Mouse (Mus musculus): ENCODE data around the gene 4933415F23Rik. TPM values are rescaled to one million over a fixed set of nuclear protein-coding genes. Genes with fewer than 3 reads are reported as not detected.
"Not testable (repeated sequence)": the region's sequence is repeated elsewhere in the genome, so short reads cannot be mapped to it uniquely, and the experiment has no call there.

4933415F23Rik gene
- not detected in 2 replicates for polyA plus RNA-seq (2015; fragmentation: Nextera tagmentation; extraction: Ambion mirVana)

DNA sequence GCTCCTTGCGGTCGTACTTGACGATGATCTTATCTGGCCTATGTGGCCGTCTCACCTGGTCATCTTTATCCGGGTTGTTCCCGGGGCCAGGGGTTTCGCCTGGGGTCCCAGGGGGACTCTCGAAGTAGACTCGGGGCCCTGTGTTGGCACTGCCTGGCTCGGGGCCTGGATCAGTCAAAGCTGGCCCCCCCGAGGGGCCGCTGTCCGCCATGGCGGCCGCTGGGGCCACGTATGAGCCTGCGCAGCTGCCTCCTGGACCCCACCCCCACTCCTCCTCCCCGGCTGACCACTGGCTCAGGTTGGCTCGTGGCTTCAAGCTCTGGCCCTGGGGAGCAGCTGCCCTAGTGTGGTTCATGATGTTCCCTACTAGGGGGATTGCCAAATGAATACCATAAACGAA is at the start of gene 4933415F23Rik:
Gene 4933415F23Rik (minus strand): TSS at position 233 of the 400 bp plus-strand sequence.
- H3K36me3 ChIP-seq (replicated peaks; ENCODE audit: insufficient read depth, low read length), result no peaks in the 10 kb centered on the region
- no peak for DNase-seq
- H3K9ac ChIP-seq (replicated peaks), result no peak within 1 kb of the TSS
- ATAC-seq, result no peak
- no peaks in the 10 kb centered on the region for H3K27me3 ChIP-seq (ENCODE audit: insufficient read depth, low read length)
- H3K4me3 ChIP-seq (ENCODE audit: low read depth, low read length), result no peak within 1 kb of the TSS
- no peaks in the 10 kb centered on the region for H3K9me3 ChIP-seq (ENCODE audit: low read length)
- H3K4me1 ChIP-seq (ENCODE audit: insufficient read depth), result no peaks in the 10 kb centered on the region
- H3K27ac ChIP-seq (ENCODE audit: low read depth), result no peak within 1 kb of the TSS
- no peak within 1 kb of the TSS for H3K4me2 ChIP-seq (ENCODE audit: low read depth, low read length)
- no peak for TF ChIP-seq EP300 (IDR thresholded peaks at IDR 0.05; ENCODE audit: low read depth)
- TF ChIP-seq CTCF (IDR thresholded peaks at IDR 0.05; ENCODE audit: low read depth), result no peak
- WGBS (ENCODE audit: insufficient replicate concordance), result 88% methylated on average over 20 of the region's 20 CpGs

DNA sequence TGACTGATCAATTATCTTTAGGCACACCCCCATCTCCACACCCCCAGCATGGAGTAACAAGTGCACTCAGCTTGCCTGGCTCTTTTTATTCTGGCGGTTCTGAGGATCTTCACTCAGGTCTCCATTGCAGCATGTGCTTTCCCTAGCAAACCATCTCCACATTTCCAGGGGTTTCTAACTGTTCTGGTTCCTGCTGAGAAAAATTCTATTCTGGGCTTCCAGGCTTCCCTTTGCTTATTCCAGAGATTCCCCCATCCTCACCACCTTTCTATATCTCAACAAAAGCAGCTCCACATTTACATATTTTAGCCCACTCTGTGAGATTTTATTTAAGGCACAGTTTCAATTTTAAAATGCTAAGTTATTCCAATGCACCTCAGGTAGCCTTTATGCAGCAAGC is 49.7 kb upstream of the 4933415F23Rik start:
- Histone ChIP-seq H3K4me2 (ENCODE audit: low read depth, low read length) (no peak overlapping the region), H3K4me3 (ENCODE audit: low read depth, low read length) (no peak overlapping the region), H3K27ac (ENCODE audit: low read depth) (no peak overlapping the region), H3K9ac (replicated peaks) (no peak overlapping the region), H3K9me3 (ENCODE audit: low read length) (no peaks in the 10 kb centered on the region), H3K27me3 (ENCODE audit: insufficient read depth, low read length) (no peaks in the 10 kb centered on the region), H3K36me3 (replicated peaks; ENCODE audit: insufficient read depth, low read length) (no peaks in the 10 kb centered on the region), H3K4me1 (ENCODE audit: insufficient read depth) (no peaks in the 10 kb centered on the region)
- TF ChIP-seq CTCF (IDR thresholded peaks at IDR 0.05; ENCODE audit: low read depth) (no peak), EP300 (IDR thresholded peaks at IDR 0.05; ENCODE audit: low read depth) (no peak)
- WGBS (ENCODE audit: insufficient replicate concordance), result 77% methylated on average over 1 of the region's 1 CpGs
- ATAC-seq (no peak), DNase-seq (no peak)

DNA sequence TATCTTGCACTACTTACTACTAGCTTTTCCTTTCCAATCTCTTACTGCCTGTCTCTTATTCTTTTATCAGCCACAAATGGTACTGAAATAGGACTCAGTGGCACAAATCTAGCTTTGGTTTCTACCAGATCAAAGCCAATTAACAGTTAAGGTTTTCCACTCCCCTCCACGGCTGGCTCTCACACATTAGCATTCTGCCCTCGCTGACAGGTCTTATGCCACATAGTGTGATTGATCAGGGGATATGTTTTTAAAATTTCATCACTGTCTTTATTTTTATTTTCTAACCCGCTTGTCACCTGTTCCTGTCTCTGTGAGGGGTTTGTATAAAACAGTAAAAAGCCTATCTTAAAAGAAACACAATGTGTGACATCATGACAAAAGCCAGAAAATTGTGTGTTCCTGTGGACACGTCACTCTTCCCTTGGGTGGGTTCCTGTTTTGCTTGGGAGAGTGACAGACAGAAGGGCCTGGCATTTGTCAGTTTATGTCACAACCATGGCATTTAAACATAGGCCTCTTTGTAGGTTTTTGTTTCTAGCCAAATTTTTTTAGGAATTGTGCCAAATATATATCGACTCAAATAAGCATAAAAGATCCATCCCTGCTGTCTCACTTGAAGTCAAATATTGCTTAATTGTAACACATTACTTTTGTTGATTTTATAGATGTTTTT is 44.3 kb upstream of the 4933415F23Rik start:
- peak; percentile 48; the same call in 1 of the 2 replicates for ATAC-seq

DNA sequence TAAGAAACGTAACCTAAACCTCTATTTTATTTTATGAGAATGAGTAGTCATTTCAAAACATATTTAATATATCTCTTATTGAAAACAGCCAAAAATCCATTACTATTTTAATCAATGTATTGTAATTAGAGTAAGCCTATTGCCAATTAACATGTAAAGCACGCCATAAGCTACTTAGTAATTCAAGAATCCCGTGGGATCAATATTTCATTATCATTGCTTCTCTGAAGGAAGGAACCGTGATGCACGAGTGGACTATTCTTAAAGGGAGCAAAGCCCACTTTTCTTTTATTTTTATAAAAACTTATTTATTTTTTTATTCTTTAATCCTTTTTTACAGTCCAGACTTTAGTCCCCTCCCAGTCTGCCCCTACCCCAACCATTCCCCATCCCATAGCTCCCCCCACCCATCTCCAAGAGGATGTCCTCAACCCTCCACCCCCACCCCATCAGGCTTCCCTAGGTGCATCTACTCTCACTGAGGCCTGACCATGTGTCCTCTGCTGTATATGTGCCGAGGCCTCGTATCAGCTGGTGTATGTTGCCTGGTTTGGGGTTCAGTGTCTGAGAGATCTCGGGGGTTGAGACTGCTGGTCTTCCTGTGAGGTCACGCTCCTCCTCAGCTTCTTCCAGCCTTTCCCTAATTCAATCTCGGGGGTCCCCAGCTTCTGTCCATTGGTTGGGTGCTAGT is 39.2 kb upstream of the 4933415F23Rik start:
- H3K4me2 ChIP-seq (ENCODE audit: low read depth, low read length), result no peak overlapping the region
- DNase-seq, result no peak
- peaks cover 5% of the 10 kb centered on the region for H3K4me1 ChIP-seq (ENCODE audit: insufficient read depth)
- no peak overlapping the region for H3K27ac ChIP-seq (ENCODE audit: low read depth)
- TF ChIP-seq EP300 (IDR thresholded peaks at IDR 0.05; ENCODE audit: low read depth), result no peak
- no peak for TF ChIP-seq CTCF (IDR thresholded peaks at IDR 0.05; ENCODE audit: low read depth)
- 76% methylated on average over 10 of the region's 10 CpGs for WGBS (ENCODE audit: insufficient replicate concordance)
- no peak for ATAC-seq
- H3K27me3 ChIP-seq (ENCODE audit: insufficient read depth, low read length), result no peaks in the 10 kb centered on the region
- no peak overlapping the region for H3K4me3 ChIP-seq (ENCODE audit: low read depth, low read length)
- no peaks in the 10 kb centered on the region for H3K9me3 ChIP-seq (ENCODE audit: low read length)
- no peaks in the 10 kb centered on the region for H3K36me3 ChIP-seq (replicated peaks; ENCODE audit: insufficient read depth, low read length)
- H3K9ac ChIP-seq (replicated peaks), result no peak overlapping the region

More for the DNA sequence above, 44.3 kb upstream of the 4933415F23Rik start:
- DNase-seq, result no peak
- H3K4me1 ChIP-seq (ENCODE audit: insufficient read depth), result peaks cover 5% of the 10 kb centered on the region
- WGBS (ENCODE audit: insufficient replicate concordance), result 53% methylated on average over 5 of the region's 5 CpGs
- H3K9me3 ChIP-seq (ENCODE audit: low read length), result no peaks in the 10 kb centered on the region
- TF ChIP-seq CTCF (IDR thresholded peaks at IDR 0.05; ENCODE audit: low read depth), result no peak
- no peak for TF ChIP-seq EP300 (IDR thresholded peaks at IDR 0.05; ENCODE audit: low read depth)
- H3K4me2 ChIP-seq (ENCODE audit: low read depth, low read length), result no peak overlapping the region
- no peaks in the 10 kb centered on the region for H3K27me3 ChIP-seq (ENCODE audit: insufficient read depth, low read length)
- no peak overlapping the region for H3K4me3 ChIP-seq (ENCODE audit: low read depth, low read length)
- peak overlapping the region; percentile 50 for H3K27ac ChIP-seq (ENCODE audit: low read depth)
- H3K36me3 ChIP-seq (replicated peaks; ENCODE audit: insufficient read depth, low read length), result no peaks in the 10 kb centered on the region
- H3K9ac ChIP-seq (replicated peaks), result no peak overlapping the region

DNA sequence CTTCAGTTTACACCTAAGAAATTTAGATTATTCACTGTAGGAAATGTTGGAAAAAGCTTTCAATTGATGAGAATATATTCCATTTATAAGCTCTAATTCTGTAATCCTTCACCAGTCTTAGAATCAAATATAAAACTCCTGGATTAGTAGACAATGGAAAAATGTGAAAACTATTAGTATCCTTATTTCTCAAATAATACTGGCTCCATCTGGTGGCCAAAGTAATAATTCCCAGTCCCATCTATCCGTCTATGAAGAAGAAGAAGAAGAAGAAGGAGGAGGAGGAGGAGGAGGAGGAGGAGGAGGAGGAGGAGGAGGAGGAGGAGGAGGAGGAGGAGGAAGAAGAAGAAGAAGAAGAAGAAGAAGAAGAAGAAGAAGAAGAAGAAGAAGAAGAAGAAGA is 38.5 kb upstream of the 4933415F23Rik start:
- not testable (repeated sequence) for H3K27me3 ChIP-seq (ENCODE audit: insufficient read depth, low read length); DNase-seq; H3K9ac ChIP-seq (replicated peaks); H3K4me2 ChIP-seq (ENCODE audit: low read depth, low read length); ATAC-seq; H3K9me3 ChIP-seq (ENCODE audit: low read length); H3K27ac ChIP-seq (ENCODE audit: low read depth); H3K36me3 ChIP-seq (replicated peaks; ENCODE audit: insufficient read depth, low read length); H3K4me1 ChIP-seq (ENCODE audit: insufficient read depth); H3K4me3 ChIP-seq (ENCODE audit: low read depth, low read length)
- peak; percentile 23; the same call in 1 of the 2 replicates for TF ChIP-seq CTCF (IDR thresholded peaks at IDR 0.05; ENCODE audit: low read depth)
- WGBS (ENCODE audit: insufficient replicate concordance), result 0% methylated on average over 1 of the region's 1 CpGs

DNA sequence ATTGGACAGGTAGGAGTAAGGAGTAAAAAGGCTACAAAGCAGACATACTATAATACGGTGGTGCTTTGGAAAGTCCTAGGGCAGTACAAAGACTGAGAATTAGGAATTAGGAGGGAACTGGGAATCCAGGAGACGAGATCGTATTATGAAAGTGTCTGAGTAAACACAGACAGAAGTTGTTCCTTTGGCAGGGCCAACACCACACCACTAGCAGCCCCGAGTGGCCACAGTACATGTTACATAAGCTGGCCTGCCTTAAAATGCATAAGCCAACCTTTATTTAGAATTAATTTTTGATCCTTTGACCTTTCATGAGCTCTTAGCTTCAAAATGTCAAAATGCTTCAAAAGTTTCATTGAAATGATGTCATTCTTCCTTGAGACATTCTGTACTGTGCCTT is 18.8 kb upstream of the 4933415F23Rik start:
- DNase-seq, result no peak
- Histone ChIP-seq H3K9ac (replicated peaks) (no peak overlapping the region), H3K27ac (ENCODE audit: low read depth) (no peak overlapping the region), H3K27me3 (ENCODE audit: insufficient read depth, low read length) (no peaks in the 10 kb centered on the region), H3K4me1 (ENCODE audit: insufficient read depth) (no peaks in the 10 kb centered on the region), H3K4me3 (ENCODE audit: low read depth, low read length) (no peak overlapping the region), H3K9me3 (ENCODE audit: low read length) (no peaks in the 10 kb centered on the region), H3K36me3 (replicated peaks; ENCODE audit: insufficient read depth, low read length) (no peaks in the 10 kb centered on the region), H3K4me2 (ENCODE audit: low read depth, low read length) (no peak overlapping the region)
- TF ChIP-seq CTCF (IDR thresholded peaks at IDR 0.05; ENCODE audit: low read depth) (no peak), EP300 (IDR thresholded peaks at IDR 0.05; ENCODE audit: low read depth) (no peak)
- no peak for ATAC-seq
- WGBS (ENCODE audit: insufficient replicate concordance), result 52% methylated on average over 4 of the region's 4 CpGs
